Mouse (Mus musculus) embryonic facial prominence, embryonic 14.5 days (tissue): ENCODE data around the gene Snx30. TPM values are rescaled to one million over a fixed set of nuclear protein-coding genes. Genes with fewer than 3 reads are reported as not detected.
A peak's percentile ranks its signal among the peaks of the same experiment; 100 is the strongest.

ENCODE experiments used
- ATAC-seq: fragments of 200-750 bp; cut with Nextera tagmentation; 2 replicates; pipeline ENCODE4 v1.8.0; 2017; ENCODE audit warnings: low read depth, moderate number of reproducible peaks, moderate TSS enrichment
- DNase-seq: peaks from one replicate; pipeline ENCODE4 v3.0.0-alpha.2; 2015; ENCODE audit warnings: low spot score
- H3K27ac ChIP-seq: fragments of 300-500 bp; sonication (generic); replicated peaks from 2 replicates; pipeline ENCODE4 v1.5.1; 2014; ENCODE audit warnings: low read depth, mild to moderate bottlenecking, low read length, moderate library complexity
- H3K27me3 ChIP-seq: fragments of 300-500 bp; sonication (generic); replicated peaks from 2 replicates; pipeline ENCODE4 v1.6.1; 2014; ENCODE audit warnings: low read length; ENCODE audit not compliant: control insufficient read depth, insufficient read depth
- H3K36me3 ChIP-seq: fragments of 300-500 bp; sonication (generic); 2 replicates; pipeline ENCODE4 v1.6.1; 2014; ENCODE audit warnings: low read length, mixed read lengths; ENCODE audit not compliant: control insufficient read depth, insufficient read depth
- H3K4me1 ChIP-seq: fragments of 300-500 bp; sonication (generic); 2 replicates; pipeline ENCODE4 v1.6.1; 2014; ENCODE audit warnings: antibody characterized with exemption, low read length; ENCODE audit not compliant: control insufficient read depth, insufficient read depth
- H3K4me2 ChIP-seq: fragments of 300-500 bp; sonication (generic); 2 replicates; pipeline ENCODE4 v1.6.1; 2014; ENCODE audit warnings: low read depth, mild to moderate bottlenecking, low read length, moderate library complexity, mixed read lengths
- H3K4me3 ChIP-seq: fragments of 300-500 bp; sonication (generic); 2 replicates; pipeline ENCODE4 v1.5.1; 2014; ENCODE audit warnings: low read depth, mild to moderate bottlenecking, low read length
- H3K9ac ChIP-seq: fragments of 300-500 bp; sonication (generic); 2 replicates; pipeline ENCODE4 v1.6.1; 2014; ENCODE audit warnings: low read depth, mild to moderate bottlenecking, low read length, moderate library complexity, mixed read lengths
- H3K9me3 ChIP-seq: fragments of 300-500 bp; sonication (generic); 2 replicates; pipeline ENCODE4 v1.6.1; 2016; ENCODE audit warnings: low read length; ENCODE audit not compliant: control insufficient read depth
- WGBS: fragments of 180-500 bp; shearing (Covaris S2); extraction: QIAGEN DNeasy Blood & Tissue Kit; methylation state at CpG from one replicate; pipeline ENCODE4 v1.1.7; 2014; 5-methylcytosine and 5-hydroxymethylcytosine counted together
- polyA plus RNA-seq: library from polyadenylated mRNA; unstranded; fragments of >200 nt; fragmentation: Nextera tagmentation; extraction: Ambion mirVana; gene quantifications from 2 replicates; pipeline ENCODE4 v1.2.1, GENCODE M21; 2014

The Snx30 gene
- polyA plus RNA-seq, 1 experiment from 2014 or later: 14.1 TPM

- H3K4me3 ChIP-seq: no peak overlapping the region
- H3K4me2 ChIP-seq: peak overlapping the region; percentile 23; the same call in 1 of the 2 replicates
- H3K4me1 ChIP-seq: peaks cover 8% of the 10 kb centered on the region; the same call in 1 of the 2 replicates
- H3K27me3 ChIP-seq: no peaks in the 10 kb centered on the region
- WGBS: 26% methylated on average over 7 of the region's 7 CpGs
- ATAC-seq (peak; percentile 74), DNase-seq (peak; percentile 86)
- no peaks in the 10 kb centered on the region for H3K9me3 ChIP-seq
- no peak overlapping the region for H3K9ac ChIP-seq
- H3K36me3 ChIP-seq: peaks cover 10% of the 10 kb centered on the region
- peak overlapping the region; percentile 46 for H3K27ac ChIP-seq
Observed at GRCm38 (mm10) chr4:59765385-59766005, 40.1 kb upstream of the Snx30 start.

- H3K9me3 ChIP-seq: no peaks in the 10 kb centered on the region
- WGBS: 77% methylated on average over 2 of the region's 2 CpGs
- peaks cover 8% of the 10 kb centered on the region; the same call in 1 of the 2 replicates for H3K4me1 ChIP-seq
- no peak overlapping the region for H3K4me2 ChIP-seq
- no peak for ATAC-seq
- H3K27ac ChIP-seq: no peak overlapping the region
- H3K9ac ChIP-seq: no peak overlapping the region
- DNase-seq: no peak
- H3K27me3 ChIP-seq: no peaks in the 10 kb centered on the region
- H3K36me3 ChIP-seq: peaks cover 29% of the 10 kb centered on the region
- H3K4me3 ChIP-seq: no peak overlapping the region
Observed at GRCm38 (mm10) chr4:59767717-59768116, 37.9 kb upstream of the Snx30 start.

GRCm38 (mm10) chr4:59772171-59772879 is 33.3 kb upstream of the Snx30 start:
- H3K27me3 ChIP-seq: no peaks in the 10 kb centered on the region
- H3K36me3 ChIP-seq: peaks cover 52% of the 10 kb centered on the region
- no peaks in the 10 kb centered on the region for H3K4me1 ChIP-seq
- H3K9me3 ChIP-seq: no peaks in the 10 kb centered on the region
- no peak overlapping the region for H3K27ac ChIP-seq
- H3K9ac ChIP-seq: no peak overlapping the region
- H3K4me2 ChIP-seq: no peak overlapping the region
- no peak overlapping the region for H3K4me3 ChIP-seq
- 73% methylated on average over 17 of the region's 17 CpGs for WGBS
- DNase-seq: no peak
- ATAC-seq: no peak

- no peak overlapping the region for H3K9ac ChIP-seq
- no peak for ATAC-seq
- no peaks in the 10 kb centered on the region for H3K9me3 ChIP-seq
- H3K4me1 ChIP-seq: no peaks in the 10 kb centered on the region; the same call in 1 of the 2 replicates
- no peaks in the 10 kb centered on the region for H3K27me3 ChIP-seq
- 76% methylated on average over 3 of the region's 3 CpGs for whole genome bisulfite sequencing
- no peak overlapping the region for H3K27ac ChIP-seq
- peaks cover 32% of the 10 kb centered on the region for H3K36me3 ChIP-seq
- no peak for DNase-seq
- H3K4me2 ChIP-seq: no peak overlapping the region
- H3K4me3 ChIP-seq: no peak overlapping the region
Observed at GRCm38 (mm10) chr4:59777828-59778227, 27.8 kb upstream of the Snx30 start.

- DNase-seq (peak; percentile 65), ATAC-seq (no peak)
- no peaks in the 10 kb centered on the region for H3K9me3 ChIP-seq
- no peak overlapping the region for H3K9ac ChIP-seq
- no peak overlapping the region for H3K4me3 ChIP-seq
- no peaks in the 10 kb centered on the region; the same call in 1 of the 2 replicates for H3K4me1 ChIP-seq
- H3K27ac ChIP-seq: no peak overlapping the region
- H3K36me3 ChIP-seq: peaks cover 12% of the 10 kb centered on the region; the same call in 1 of the 2 replicates
- WGBS: 13% methylated on average over 1 of the region's 1 CpGs
- H3K4me2 ChIP-seq: no peak overlapping the region
- H3K27me3 ChIP-seq: no peaks in the 10 kb centered on the region
Observed at GRCm38 (mm10) chr4:59780568-59780967, 25.1 kb upstream of the Snx30 start.

GRCm38 (mm10) chr4:59782853-59783684 is 22.6 kb upstream of the Snx30 start:
- Histone ChIP-seq H3K27me3 (no peaks in the 10 kb centered on the region), H3K9ac (peak overlapping the region; percentile 85), H3K4me1 (no peaks in the 10 kb centered on the region; the same call in 1 of the 2 replicates), H3K4me3 (peak overlapping the region; percentile 99), H3K27ac (peak overlapping the region; percentile 67), H3K4me2 (peak overlapping the region; percentile 91), H3K9me3 (no peaks in the 10 kb centered on the region), H3K36me3 (peaks cover 6% of the 10 kb centered on the region; the same call in 1 of the 2 replicates)
- peak; percentile 43 for DNase-seq
- ATAC-seq: peak; percentile 48
- under 1% methylated on average over 38 of the region's 47 CpGs for WGBS

GRCm38 (mm10) chr4:59783685-59784279 is 21.9 kb upstream of the Snx30 start:
- H3K27me3 ChIP-seq: no peaks in the 10 kb centered on the region
- no peaks in the 10 kb centered on the region for H3K36me3 ChIP-seq
- H3K9ac ChIP-seq: peak overlapping the region; percentile 85
- H3K4me1 ChIP-seq: no peaks in the 10 kb centered on the region; the same call in 1 of the 2 replicates
- DNase-seq: peak; percentile 99
- peak overlapping the region; percentile 99 for H3K4me3 ChIP-seq
- H3K9me3 ChIP-seq: no peaks in the 10 kb centered on the region
- peak overlapping the region; percentile 91 for H3K4me2 ChIP-seq
- peak overlapping the region; percentile 67 for H3K27ac ChIP-seq
- peak; percentile 96 for ATAC-seq
- under 1% methylated on average over 35 of the region's 36 CpGs for WGBS

- Histone ChIP-seq H3K36me3 (no peaks in the 10 kb centered on the region), H3K9me3 (no peaks in the 10 kb centered on the region)
Observed at GRCm38 (mm10) chr4:59785412-59785811, 20.2 kb upstream of the Snx30 start.

More at GRCm38 (mm10) chr4:59785412-59785811, 20.2 kb upstream of the Snx30 start:
- DNase-seq (no peak), ATAC-seq (no peak)
- 20% methylated on average over 2 of the region's 2 CpGs for WGBS
- no peak overlapping the region for H3K27ac ChIP-seq
- no peaks in the 10 kb centered on the region for H3K27me3 ChIP-seq
- no peak overlapping the region for H3K4me3 ChIP-seq
- no peak overlapping the region for H3K4me2 ChIP-seq
- H3K4me1 ChIP-seq: no peaks in the 10 kb centered on the region; the same call in 1 of the 2 replicates
- no peak overlapping the region for H3K9ac ChIP-seq
